30 mouse cellular contexts compared by ENCODE assay signal in genomic region chr9:55539006-55539405, GRCm38 (mm10). TPM values are rescaled to one million over a fixed set of nuclear protein-coding genes. Genes with fewer than 3 reads are reported as not detected.
DNase-seq lines count a peak whose midpoint lies in the region; ATAC-seq lines count a peak whose summit lies in the region.
"Had no signal": no experiment of that assay in that cellular context is flagged by ENCODE, and none has a peak within 500 bp of the region (broad histone marks: within the 10 kb centered on the region; RNA-seq: fewer than 3 reads in every experiment).

No protein-coding gene starts in this region.

- no peak overlapping the region for H3K9ac ChIP-seq in hindbrain, embryonic 12.5 days
- H3K9ac ChIP-seq in hindbrain, embryonic 11.5 days (ENCODE audit: low read depth, low read length), result no peak overlapping the region
- no peak overlapping the region for H3K9ac ChIP-seq in midbrain, embryonic 11.5 days (ENCODE audit: low read length)
- no peak overlapping the region for H3K9ac ChIP-seq in embryonic facial prominence, embryonic 11.5 days (replicated peaks; ENCODE audit: low read length)
- H3K9ac ChIP-seq: hindbrain, embryonic 15.5 days; lung, embryonic 15.5 days; midbrain, embryonic 12.5 days had no signal

- no peak for DNase-seq in hindbrain, embryonic 11.5 days (ENCODE audit: low spot score)
- peak; percentile 92 for DNase-seq in midbrain, embryonic 11.5 days (ENCODE audit: low spot score, missing footprints)
- DNase-seq in midbrain, embryonic 10.5 days (ENCODE audit: low spot score), result no peak
- no peak for DNase-seq in embryonic facial prominence, embryonic 11.5 days (ENCODE audit: low spot score)
- peak; percentile 18 for DNase-seq in naive thymus-derived CD4-positive, alpha-beta T cell, adult 2 months (ENCODE audit: low read depth)
- no peak for DNase-seq in adrenal gland, adult 18-20 months (ENCODE audit: low spot score in 2 of 2)
- no peak for DNase-seq in left cerebral cortex, adult 8-10 months (ENCODE audit: low spot score in 2 of 2)
- DNase-seq: adrenal gland, postnatal 25 days; gastrocnemius, postnatal 25 days; heart, postnatal 4 days; right cerebral cortex, adult 18-20 months; spleen, adult 18-20 months; thymus, postnatal 14 days had no signal

- no peak overlapping the region for H3K27ac ChIP-seq in hindbrain, embryonic 12.5 days
- no peak overlapping the region for H3K27ac ChIP-seq in hindbrain, embryonic 11.5 days (ENCODE audit: low read depth, low read length)
- H3K27ac ChIP-seq in midbrain, embryonic 11.5 days (ENCODE audit: low read depth, low read length), result no peak overlapping the region
- H3K27ac ChIP-seq in midbrain, embryonic 10.5 days (replicated peaks), result no peak overlapping the region
- no peak overlapping the region for H3K27ac ChIP-seq in embryonic facial prominence, embryonic 11.5 days (replicated peaks; ENCODE audit: low read depth, low read length)
- H3K27ac ChIP-seq: hindbrain, embryonic 15.5 days; left cerebral cortex, adult 2 months; lung, embryonic 15.5 days; midbrain, embryonic 12.5 days had no signal

- no peak overlapping the region for H3K4me2 ChIP-seq in hindbrain, embryonic 12.5 days (replicated peaks)
- H3K4me2 ChIP-seq in hindbrain, embryonic 11.5 days (replicated peaks; ENCODE audit: low read depth, low read length), result no peak overlapping the region
- no peak overlapping the region for H3K4me2 ChIP-seq in midbrain, embryonic 11.5 days
- H3K4me2 ChIP-seq in embryonic facial prominence, embryonic 11.5 days (ENCODE audit: low read depth, low read length), result no peak overlapping the region
- H3K4me2 ChIP-seq: hindbrain, embryonic 15.5 days; lung, embryonic 15.5 days had no signal

- H3K4me3 ChIP-seq in hindbrain, embryonic 12.5 days, result peak overlapping the region; percentile 4; the same call in 1 of the 2 replicates
- no peak overlapping the region for H3K4me3 ChIP-seq in hindbrain, embryonic 11.5 days (ENCODE audit: low read depth, low read length)
- no peak overlapping the region for H3K4me3 ChIP-seq in midbrain, embryonic 11.5 days (ENCODE audit: low read depth, low read length)
- no peak overlapping the region for H3K4me3 ChIP-seq in midbrain, embryonic 10.5 days
- peak overlapping the region; percentile 3; the same call in 1 of the 2 replicates for H3K4me3 ChIP-seq in embryonic facial prominence, embryonic 11.5 days (ENCODE audit: low read depth, low read length)
- H3K4me3 ChIP-seq: hindbrain, embryonic 15.5 days; left cerebral cortex, adult 2 months; lung, embryonic 15.5 days had no signal

- H3K9me3 ChIP-seq in hindbrain, embryonic 12.5 days (replicated peaks), result no peaks in the 10 kb centered on the region
- no peaks in the 10 kb centered on the region for H3K9me3 ChIP-seq in hindbrain, embryonic 11.5 days (ENCODE audit: control insufficient read depth, low read length)
- H3K9me3 ChIP-seq in midbrain, embryonic 11.5 days (ENCODE audit: control insufficient read depth, low read length), result no peaks in the 10 kb centered on the region
- H3K9me3 ChIP-seq in midbrain, embryonic 10.5 days (replicated peaks), result no peaks in the 10 kb centered on the region
- H3K9me3 ChIP-seq in embryonic facial prominence, embryonic 11.5 days (replicated peaks; ENCODE audit: control insufficient read depth, low read length), result no peaks in the 10 kb centered on the region
- H3K9me3 ChIP-seq: hindbrain, embryonic 15.5 days; lung, embryonic 15.5 days; midbrain, embryonic 12.5 days had no signal

- H3K36me3 ChIP-seq in hindbrain, embryonic 12.5 days, result no peaks in the 10 kb centered on the region
- H3K36me3 ChIP-seq in hindbrain, embryonic 11.5 days (ENCODE audit: control insufficient read depth, insufficient read depth, low read length), result no peaks in the 10 kb centered on the region
- no peaks in the 10 kb centered on the region for H3K36me3 ChIP-seq in midbrain, embryonic 11.5 days (ENCODE audit: control insufficient read depth, insufficient read depth, low read length)
- H3K36me3 ChIP-seq in midbrain, embryonic 10.5 days, result no peaks in the 10 kb centered on the region
- no peaks in the 10 kb centered on the region for H3K36me3 ChIP-seq in embryonic facial prominence, embryonic 11.5 days (replicated peaks; ENCODE audit: control insufficient read depth, insufficient read depth, low read depth, low read length)
- H3K36me3 ChIP-seq: G1E; hindbrain, embryonic 15.5 days; lung, embryonic 15.5 days; midbrain, embryonic 12.5 days had no signal

- 4% methylated on average over 1 of the region's 1 CpGs for WGBS in hindbrain, embryonic 12.5 days
- 5% methylated on average over 1 of the region's 1 CpGs for WGBS in hindbrain, embryonic 11.5 days
- WGBS in midbrain, embryonic 11.5 days, result 0% methylated on average over 1 of the region's 1 CpGs
- 0% methylated on average over 1 of the region's 1 CpGs for WGBS in midbrain, embryonic 10.5 days
- 0% methylated on average over 1 of the region's 1 CpGs for WGBS in embryonic facial prominence, embryonic 11.5 days

- H3K4me1 ChIP-seq in hindbrain, embryonic 12.5 days, result peaks cover 22% of the 10 kb centered on the region
- peaks cover 7% of the 10 kb centered on the region; the same call in 1 of the 2 replicates for H3K4me1 ChIP-seq in hindbrain, embryonic 11.5 days (replicated peaks; ENCODE audit: control insufficient read depth, insufficient read depth, low read length)
- peaks cover 20% of the 10 kb centered on the region for H3K4me1 ChIP-seq in midbrain, embryonic 11.5 days (ENCODE audit: control insufficient read depth, insufficient read depth, low read length)
- peaks cover 39% of the 10 kb centered on the region for H3K4me1 ChIP-seq in midbrain, embryonic 10.5 days
- peaks cover 6% of the 10 kb centered on the region for H3K4me1 ChIP-seq in embryonic facial prominence, embryonic 11.5 days (ENCODE audit: control insufficient read depth, insufficient read depth, low read length)

- no peak for ATAC-seq in hindbrain, embryonic 12.5 days (ENCODE audit: low FRiP score)
- ATAC-seq in hindbrain, embryonic 11.5 days (ENCODE audit: low FRiP score), result no peak
- ATAC-seq in midbrain, embryonic 11.5 days (ENCODE audit: low FRiP score), result no peak
- no peak for ATAC-seq in embryonic facial prominence, embryonic 11.5 days (replicated peaks; ENCODE audit: insufficient number of reproducible peaks, low FRiP score, low TSS enrichment, low read depth)
- ATAC-seq: forebrain, embryonic 14.5 days; inflammation-experienced regulatory T-cells, adult 6 months; Patski had no signal

- H3K27me3 ChIP-seq in hindbrain, embryonic 12.5 days, result peaks cover 81% of the 10 kb centered on the region
- H3K27me3 ChIP-seq in hindbrain, embryonic 11.5 days (ENCODE audit: control insufficient read depth, insufficient read depth, low read length), result peaks cover 65% of the 10 kb centered on the region
- H3K27me3 ChIP-seq in midbrain, embryonic 11.5 days (ENCODE audit: control insufficient read depth, insufficient read depth, low read length), result peaks cover 70% of the 10 kb centered on the region
- H3K27me3 ChIP-seq in midbrain, embryonic 10.5 days (ENCODE audit: low read depth, poor library complexity, severe bottlenecking), result peaks cover 89% of the 10 kb centered on the region
- peaks cover 36% of the 10 kb centered on the region for H3K27me3 ChIP-seq in embryonic facial prominence, embryonic 11.5 days (ENCODE audit: control insufficient read depth, insufficient read depth, low read length)
- H3K27me3 ChIP-seq: Patski had no signal

RNA-seq across cellular contexts. Expression of gene Isl2, which starts 0.5 kb away (rescaled TPM):
- polyA plus RNA-seq in hindbrain, embryonic 12.5 days (2016; fragmentation: Nextera tagmentation; extraction: Ambion mirVana), result 16.7 and 20.0 TPM in 2 replicates
- polyA plus RNA-seq in hindbrain, embryonic 11.5 days (2014; fragmentation: Nextera tagmentation; extraction: Ambion mirVana), result 15.3 and 23.5 TPM in 2 replicates
- 5.2 and 7.1 TPM in 2 replicates for polyA plus RNA-seq in midbrain, embryonic 11.5 days (2014; fragmentation: Nextera tagmentation; extraction: Ambion mirVana)
- 5.0 and 5.8 TPM in 2 replicates for polyA plus RNA-seq in midbrain, embryonic 10.5 days (2016; fragmentation: Nextera tagmentation; extraction: Ambion mirVana)
- 23.3 and 30.6 TPM in 2 replicates for polyA plus RNA-seq in embryonic facial prominence, embryonic 11.5 days (2014; fragmentation: Nextera tagmentation; extraction: Ambion mirVana)
- not detected for total RNA-seq in adrenal gland, adult 18-20 months (2021)
- not detected for total RNA-seq in left cerebral cortex, adult 8-10 months (2022)
- total RNA-seq: adrenal gland, postnatal 25 days; common myeloid progenitor, adult 5-6 weeks; G1E; gastrocnemius, postnatal 25 days; heart, adult 18-20 months; heart, postnatal 4 days; layer of hippocampus, adult 18-20 months; layer of hippocampus, postnatal 14 days; left cerebral cortex, adult 2 months; left cerebral cortex, postnatal 36 days; megakaryocyte progenitor cell, adult 5-6 weeks; midbrain, postnatal 0 days had no signal
- polyA plus RNA-seq: inflammation-experienced regulatory T-cells, adult 6 months; kidney, embryonic 14.5 days had no signal

RNA-seq across cellular contexts. Expression of gene Etfa, which starts 27.0 kb away (rescaled TPM):
- polyA plus RNA-seq in hindbrain, embryonic 12.5 days (2016; fragmentation: Nextera tagmentation; extraction: Ambion mirVana), result 118 and 123 TPM in 2 replicates
- 131 TPM in 2 replicates for polyA plus RNA-seq in hindbrain, embryonic 11.5 days (2014; fragmentation: Nextera tagmentation; extraction: Ambion mirVana)
- 141 and 149 TPM in 2 replicates for polyA plus RNA-seq in midbrain, embryonic 11.5 days (2014; fragmentation: Nextera tagmentation; extraction: Ambion mirVana)
- 151 and 157 TPM in 2 replicates for polyA plus RNA-seq in midbrain, embryonic 10.5 days (2016; fragmentation: Nextera tagmentation; extraction: Ambion mirVana)
- polyA plus RNA-seq in embryonic facial prominence, embryonic 11.5 days (2014; fragmentation: Nextera tagmentation; extraction: Ambion mirVana), result 174 and 187 TPM in 2 replicates
- 100 to 1,000 TPM; 480 to 543 TPM for total RNA-seq in adrenal gland, adult 18-20 months (2021)
- total RNA-seq in left cerebral cortex, adult 8-10 months (2022), result 10 to 100 TPM; 40.7 to 41.7 (median 41.1) TPM

Comparison
In these comparisons a context has a peak if more than half of its experiments do, and no peak if none do; other contexts are left out.
1. H3K4me3 ChIP-seq: peak in hindbrain, embryonic 12.5 days (single experiment) and embryonic facial prominence, embryonic 11.5 days (single experiment); none in hindbrain, embryonic 11.5 days (single experiment), midbrain, embryonic 11.5 days (single experiment) and midbrain, embryonic 10.5 days (single experiment).
2. DNase-seq: peak in midbrain, embryonic 11.5 days (single experiment) and naive thymus-derived CD4-positive, alpha-beta T cell, adult 2 months (single experiment); none in hindbrain, embryonic 11.5 days (single experiment), midbrain, embryonic 10.5 days (single experiment), embryonic facial prominence, embryonic 11.5 days (single experiment), adrenal gland, adult 18-20 months (0 of 2) and left cerebral cortex, adult 8-10 months (0 of 2).